ENCODE assay signal across 9 mouse cellular contexts in the genomic region with DNA sequence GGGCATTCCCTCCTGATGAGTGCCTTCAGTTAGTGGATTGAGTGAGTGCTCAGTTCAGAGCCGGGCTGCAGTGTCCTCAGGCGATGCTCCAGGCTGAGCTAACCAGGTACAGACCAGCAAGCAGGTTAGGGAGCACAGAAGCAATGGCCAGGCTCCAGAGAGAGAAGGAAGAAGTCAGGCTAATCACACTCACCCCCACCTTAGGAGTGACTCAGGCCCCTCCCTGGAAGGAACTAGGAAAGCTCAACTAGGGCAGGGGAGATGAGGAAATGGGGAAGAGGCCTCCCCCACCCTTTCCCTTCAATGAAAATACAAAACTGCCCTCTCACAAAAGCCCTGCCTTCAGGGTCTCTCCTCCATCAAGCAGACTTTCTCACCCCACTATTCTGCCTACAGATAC. TPM values are rescaled to one million over a fixed set of nuclear protein-coding genes. Genes with fewer than 3 reads are reported as not detected.
A peak's percentile ranks its signal among the peaks of the same experiment; 100 is the strongest.
DNase-seq lines count a peak whose midpoint lies in the region; ATAC-seq and TF ChIP-seq lines count a peak whose summit lies in the region.
"Had no signal": no experiment of that assay in that cellular context is flagged by ENCODE, and none has a peak within 500 bp of the region (broad histone marks: within the 10 kb centered on the region; RNA-seq: fewer than 3 reads in every experiment).

No protein-coding gene starts in this region.

- H3K9ac ChIP-seq in heart, embryonic 11.5 days (ENCODE audit: low read depth, low read length): peak overlapping the region; percentile 93
- H3K9ac ChIP-seq in hindbrain, postnatal 0 days (replicated peaks; ENCODE audit: low read length): peak overlapping the region; percentile 81
- peak overlapping the region; percentile 89 for H3K9ac ChIP-seq in midbrain, embryonic 14.5 days (replicated peaks; ENCODE audit: low read length)

- H3K4me3 ChIP-seq in heart, embryonic 11.5 days (ENCODE audit: low read depth, low read length): peak overlapping the region; percentile 94
- peak overlapping the region; percentile 93 for H3K4me3 ChIP-seq in brown adipose tissue, adult 24 weeks (ENCODE audit: insufficient read depth, low read depth, low read length)
- peak overlapping the region; percentile 76 for H3K4me3 ChIP-seq in hindbrain, postnatal 0 days (ENCODE audit: low read length)
- H3K4me3 ChIP-seq in midbrain, embryonic 14.5 days (replicated peaks; ENCODE audit: low read depth, low read length): peak overlapping the region; percentile 94

- DNase-seq in heart, adult 8-10 months (ENCODE audit: low spot score): no peak
- DNase-seq in hindbrain, postnatal 0 days (ENCODE audit: low spot score): no peak
- no peak for DNase-seq in midbrain, embryonic 14.5 days
- DNase-seq in cerebellum, adult 8-10 months: no peak
- DNase-seq in urinary bladder, adult 18-20 months (ENCODE audit: low spot score in 2 of 2): no peak

- no peaks in the 10 kb centered on the region for H3K9me3 ChIP-seq in heart, embryonic 11.5 days (replicated peaks; ENCODE audit: control insufficient read depth, low read length)
- H3K9me3 ChIP-seq in hindbrain, postnatal 0 days (ENCODE audit: low read length): no peaks in the 10 kb centered on the region
- H3K9me3 ChIP-seq in midbrain, embryonic 14.5 days (ENCODE audit: control insufficient read depth, low read length): no peaks in the 10 kb centered on the region

- ATAC-seq in heart, embryonic 11.5 days (replicated peaks; ENCODE audit: insufficient number of reproducible peaks, low FRiP score, low TSS enrichment): no peak
- ATAC-seq in hindbrain, postnatal 0 days: no peak
- no peak for ATAC-seq in midbrain, embryonic 14.5 days (ENCODE audit: low FRiP score, low TSS enrichment)
- no peak for ATAC-seq in activated CD4-positive, CD25-positive, alpha-beta regulatory T cell, adult 4 months
- ATAC-seq: Patski had no signal

- H3K4me1 ChIP-seq in heart, embryonic 11.5 days (ENCODE audit: control insufficient read depth, insufficient read depth, low read length): peaks cover 23% of the 10 kb centered on the region
- no peaks in the 10 kb centered on the region for H3K4me1 ChIP-seq in brown adipose tissue, adult 24 weeks (ENCODE audit: control insufficient read depth, insufficient read depth, insufficient read length, low read length)
- peaks cover 7% of the 10 kb centered on the region for H3K4me1 ChIP-seq in hindbrain, postnatal 0 days (ENCODE audit: insufficient read depth, low read length)
- peaks cover 30% of the 10 kb centered on the region for H3K4me1 ChIP-seq in midbrain, embryonic 14.5 days (ENCODE audit: control insufficient read depth, insufficient read depth, low read length)

- no peaks in the 10 kb centered on the region for H3K27me3 ChIP-seq in heart, embryonic 11.5 days (ENCODE audit: control insufficient read depth, insufficient read depth, low read length)
- H3K27me3 ChIP-seq in hindbrain, postnatal 0 days (ENCODE audit: insufficient read depth, low read length): no peaks in the 10 kb centered on the region
- no peaks in the 10 kb centered on the region for H3K27me3 ChIP-seq in midbrain, embryonic 14.5 days (ENCODE audit: control insufficient read depth, insufficient read depth, low read length)
- H3K27me3 ChIP-seq: Patski had no signal

- no peak for TF ChIP-seq CTCF in hindbrain, postnatal 0 days (IDR thresholded peaks at IDR 0.05; ENCODE audit: low read depth)

- WGBS in heart, embryonic 11.5 days (ENCODE audit: insufficient replicate concordance): 49% methylated on average over 2 of the region's 2 CpGs
- 61% methylated on average over 2 of the region's 2 CpGs for WGBS in hindbrain, postnatal 0 days
- WGBS in midbrain, embryonic 14.5 days: 58% methylated on average over 2 of the region's 2 CpGs

- peak overlapping the region; percentile 98 for H3K4me2 ChIP-seq in heart, embryonic 11.5 days
- peak overlapping the region; percentile 98 for H3K4me2 ChIP-seq in hindbrain, postnatal 0 days (ENCODE audit: low read depth, low read length)
- H3K4me2 ChIP-seq in midbrain, embryonic 14.5 days (ENCODE audit: low read length): peak overlapping the region; percentile 99

- H3K27ac ChIP-seq in heart, embryonic 11.5 days (ENCODE audit: low read depth, low read length): peak overlapping the region; percentile 93; the same call in 1 of the 2 replicates
- peak overlapping the region; percentile 35; the same call in 1 of the 2 replicates for H3K27ac ChIP-seq in brown adipose tissue, adult 24 weeks (replicated peaks; ENCODE audit: low read depth, low read length)
- H3K27ac ChIP-seq in hindbrain, postnatal 0 days: no peak overlapping the region
- no peak overlapping the region for H3K27ac ChIP-seq in midbrain, embryonic 14.5 days (replicated peaks; ENCODE audit: low read depth, low read length)

- H3K36me3 ChIP-seq in heart, embryonic 11.5 days (ENCODE audit: control insufficient read depth, insufficient read depth, low read length): peaks cover 8% of the 10 kb centered on the region; the same call in 1 of the 2 replicates
- no peaks in the 10 kb centered on the region for H3K36me3 ChIP-seq in hindbrain, postnatal 0 days (ENCODE audit: insufficient read depth, low read length)
- H3K36me3 ChIP-seq in midbrain, embryonic 14.5 days (ENCODE audit: control insufficient read depth, insufficient read depth, low read length): peaks cover 28% of the 10 kb centered on the region

RNA-seq across cellular contexts. Expression of gene Tbc1d10b, which starts 1.7 kb away (rescaled TPM):
- polyA plus RNA-seq in heart, embryonic 11.5 days (2014; fragmentation: Nextera tagmentation; extraction: Ambion mirVana): 17.5 and 23.7 TPM in 2 replicates
- total RNA-seq in heart, adult 8-10 months (2022): 10 to 100 TPM; 17.4 to 24.4 (median 23.0) TPM
- polyA plus RNA-seq in brown adipose tissue, adult 24 weeks (2012; ENCODE audit: insufficient read depth, insufficient read length, missing spikeins): 9.8 and 12.8 TPM in 2 replicates
- total RNA-seq in hindbrain, postnatal 0 days (2014; rRNA removed): 68.6 and 69.4 TPM in 2 replicates
- 25.4 and 28.1 TPM in 2 replicates for polyA plus RNA-seq in hindbrain, postnatal 0 days (2015; fragmentation: Nextera tagmentation; extraction: Ambion mirVana)
- polyA plus RNA-seq in midbrain, embryonic 14.5 days (2014; fragmentation: Nextera tagmentation; extraction: Ambion mirVana): 24.6 and 27.6 TPM in 2 replicates
- polyA plus RNA-seq in activated CD4-positive, CD25-positive, alpha-beta regulatory T cell, adult 4 months (2017; shearing (Covaris generic)): 10 to 100 TPM; 13.6 to 18.9 TPM

RNA-seq across cellular contexts. Expression of gene Mylpf, which starts 2.1 kb away (rescaled TPM):
- polyA plus RNA-seq in heart, embryonic 11.5 days (2014; fragmentation: Nextera tagmentation; extraction: Ambion mirVana): 27.8 and 37.5 TPM in 2 replicates
- total RNA-seq in heart, adult 8-10 months (2022): 10 to 100 TPM in 1 of 4 experiments, 1 to 10 TPM in 3; 6.2 to 14.1 (median 8.2) TPM
- 335 and 418 TPM in 2 replicates for polyA plus RNA-seq in brown adipose tissue, adult 24 weeks (2012; ENCODE audit: insufficient read depth, insufficient read length, missing spikeins)
- 15.5 TPM in 1 of 2 replicates, not detected in the other for total RNA-seq in hindbrain, postnatal 0 days (2014; rRNA removed)
- 3.0 and 3.1 TPM in 2 replicates for polyA plus RNA-seq in hindbrain, postnatal 0 days (2015; fragmentation: Nextera tagmentation; extraction: Ambion mirVana)
- 4.3 and 4.5 TPM in 2 replicates for polyA plus RNA-seq in midbrain, embryonic 14.5 days (2014; fragmentation: Nextera tagmentation; extraction: Ambion mirVana)
- 10 to 100 TPM; 26.7 to 30.7 TPM for polyA plus RNA-seq in activated CD4-positive, CD25-positive, alpha-beta regulatory T cell, adult 4 months (2017; shearing (Covaris generic))

RNA-seq across cellular contexts. Expression of gene Cd2bp2, which starts 10.8 kb away (rescaled TPM):
- 41.7 and 41.8 TPM in 2 replicates for polyA plus RNA-seq in heart, embryonic 11.5 days (2014; fragmentation: Nextera tagmentation; extraction: Ambion mirVana)
- total RNA-seq in heart, adult 8-10 months (2022): 10 to 100 TPM; 36.2 to 45.1 (median 40.6) TPM
- polyA plus RNA-seq in brown adipose tissue, adult 24 weeks (2012; ENCODE audit: insufficient read depth, insufficient read length, missing spikeins): 15.3 and 17.4 TPM in 2 replicates
- total RNA-seq in hindbrain, postnatal 0 days (2014; rRNA removed): 59.7 and 75.0 TPM in 2 replicates
- polyA plus RNA-seq in hindbrain, postnatal 0 days (2015; fragmentation: Nextera tagmentation; extraction: Ambion mirVana): 57.0 and 62.3 TPM in 2 replicates
- polyA plus RNA-seq in midbrain, embryonic 14.5 days (2014; fragmentation: Nextera tagmentation; extraction: Ambion mirVana): 59.5 and 81.1 TPM in 2 replicates
- 10 to 100 TPM; 38.9 to 50.5 TPM for polyA plus RNA-seq in activated CD4-positive, CD25-positive, alpha-beta regulatory T cell, adult 4 months (2017; shearing (Covaris generic))

RNA-seq across cellular contexts. Expression of gene Zfp553, which starts 26.3 kb away (rescaled TPM):
- 12.3 and 14.6 TPM in 2 replicates for polyA plus RNA-seq in heart, embryonic 11.5 days (2014; fragmentation: Nextera tagmentation; extraction: Ambion mirVana)
- total RNA-seq in heart, adult 8-10 months (2022): 1 to 10 TPM; 5.2 to 6.4 (median 5.8) TPM
- 3.3 and 3.4 TPM in 2 replicates for polyA plus RNA-seq in brown adipose tissue, adult 24 weeks (2012; ENCODE audit: insufficient read depth, insufficient read length, missing spikeins)
- total RNA-seq in hindbrain, postnatal 0 days (2014; rRNA removed): 41.0 and 43.3 TPM in 2 replicates
- polyA plus RNA-seq in hindbrain, postnatal 0 days (2015; fragmentation: Nextera tagmentation; extraction: Ambion mirVana): 31.7 and 33.9 TPM in 2 replicates
- 31.9 and 39.7 TPM in 2 replicates for polyA plus RNA-seq in midbrain, embryonic 14.5 days (2014; fragmentation: Nextera tagmentation; extraction: Ambion mirVana)
- polyA plus RNA-seq in activated CD4-positive, CD25-positive, alpha-beta regulatory T cell, adult 4 months (2017; shearing (Covaris generic)): 1 to 10 TPM; 4.1 to 8.0 TPM

RNA-seq across cellular contexts. Expression of gene Sept1, which starts 26.3 kb away (rescaled TPM):
- 19.8 and 23.1 TPM in 2 replicates for polyA plus RNA-seq in heart, embryonic 11.5 days (2014; fragmentation: Nextera tagmentation; extraction: Ambion mirVana)
- total RNA-seq in heart, adult 8-10 months (2022): 1 to 10 TPM; 2.1 to 3.9 (median 2.6) TPM
- 10.9 and 19.3 TPM in 2 replicates for polyA plus RNA-seq in brown adipose tissue, adult 24 weeks (2012; ENCODE audit: insufficient read depth, insufficient read length, missing spikeins)
- total RNA-seq in hindbrain, postnatal 0 days (2014; rRNA removed): 4.6 and 5.0 TPM in 2 replicates
- 3.8 and 5.2 TPM in 2 replicates for polyA plus RNA-seq in hindbrain, postnatal 0 days (2015; fragmentation: Nextera tagmentation; extraction: Ambion mirVana)
- 11.6 and 13.6 TPM in 2 replicates for polyA plus RNA-seq in midbrain, embryonic 14.5 days (2014; fragmentation: Nextera tagmentation; extraction: Ambion mirVana)
- 100 to 1,000 TPM; 811 to 836 TPM for polyA plus RNA-seq in activated CD4-positive, CD25-positive, alpha-beta regulatory T cell, adult 4 months (2017; shearing (Covaris generic))

Comparison
In these comparisons a context has a peak if more than half of its experiments do, and no peak if none do; other contexts are left out.
1. H3K27ac ChIP-seq: peak in heart, embryonic 11.5 days (single experiment) and brown adipose tissue, adult 24 weeks (single experiment); none in hindbrain, postnatal 0 days (single experiment) and midbrain, embryonic 14.5 days (single experiment).
2. Peak in every context shown above with its lines, with median percentiles within 50 percentile points of each other: H3K4me2 ChIP-seq, H3K4me3 ChIP-seq and H3K9ac ChIP-seq.